ENCODE assay signal across 9 mouse cellular contexts in the genomic region with DNA sequence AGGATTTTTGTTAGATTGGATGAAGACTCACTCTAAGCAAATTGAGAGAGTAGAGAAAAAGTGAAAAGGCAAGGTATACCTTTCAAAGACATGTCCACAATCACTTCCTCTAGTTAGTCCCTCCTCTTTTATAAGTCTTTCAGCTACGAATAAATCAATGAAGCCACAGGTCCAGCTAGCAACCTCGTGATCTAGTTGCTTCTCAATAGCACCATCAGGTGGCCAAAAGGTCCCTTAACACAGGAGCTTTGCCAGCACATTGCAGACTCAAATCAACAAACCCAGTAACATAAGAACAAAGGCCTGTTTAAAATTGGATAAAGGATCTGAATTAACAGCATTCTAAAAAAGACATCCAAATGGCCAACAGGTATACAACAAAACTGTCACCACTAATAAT. TPM values are rescaled to one million over a fixed set of nuclear protein-coding genes. Genes with fewer than 3 reads are reported as not detected.
DNase-seq lines count a peak whose midpoint lies in the region; ATAC-seq lines count a peak whose summit lies in the region.
"Had no signal": no experiment of that assay in that cellular context is flagged by ENCODE, and none has a peak within 500 bp of the region (broad histone marks: within the 10 kb centered on the region; RNA-seq: fewer than 3 reads in every experiment).

No protein-coding gene starts in this region.

- ATAC-seq in hindbrain, embryonic 14.5 days (ENCODE audit: low FRiP score) = peak; percentile 24; the same call in 1 of the 2 replicates

- H3K27me3 ChIP-seq in hindbrain, embryonic 14.5 days (ENCODE audit: control insufficient read depth, insufficient read depth, low read length) = no peaks in the 10 kb centered on the region
- H3K27me3 ChIP-seq in hindbrain, embryonic 10.5 days (ENCODE audit: insufficient read depth, poor library complexity, severe bottlenecking) = no peaks in the 10 kb centered on the region

- no peaks in the 10 kb centered on the region for H3K9me3 ChIP-seq in hindbrain, embryonic 14.5 days (ENCODE audit: control insufficient read depth, low read length)
- H3K9me3 ChIP-seq in hindbrain, embryonic 10.5 days = no peaks in the 10 kb centered on the region

- intact Hi-C loops in heart, postnatal 25 days (cut with DNase I) = no loop called here

- no peak overlapping the region for H3K9ac ChIP-seq in hindbrain, embryonic 14.5 days

- H3K4me2 ChIP-seq in hindbrain, embryonic 14.5 days (replicated peaks) = no peak overlapping the region

- H3K4me1 ChIP-seq in hindbrain, embryonic 14.5 days (replicated peaks; ENCODE audit: control insufficient read depth, insufficient read depth, low read length) = no peaks in the 10 kb centered on the region
- no peaks in the 10 kb centered on the region for H3K4me1 ChIP-seq in hindbrain, embryonic 10.5 days (replicated peaks)

- 17% methylated on average over 2 of the region's 2 CpGs for whole genome bisulfite sequencing in hindbrain, embryonic 14.5 days
- 24% methylated on average over 2 of the region's 2 CpGs for WGBS in hindbrain, embryonic 10.5 days

- H3K36me3 ChIP-seq in hindbrain, embryonic 14.5 days (replicated peaks; ENCODE audit: control insufficient read depth, insufficient read depth) = no peaks in the 10 kb centered on the region
- H3K36me3 ChIP-seq in hindbrain, embryonic 10.5 days = no peaks in the 10 kb centered on the region

- peak; percentile 60 for DNase-seq in hindbrain, embryonic 14.5 days (ENCODE audit: low spot score)
- DNase-seq in hindbrain, embryonic 10.5 days (ENCODE audit: low spot score) = no peak
- peak; percentile 13 for DNase-seq in 416B (ENCODE audit: low read depth)
- DNase-seq in Muller cell, postnatal 12 days (ENCODE audit: inconsistent ontology term) = peak; percentile 1
- peak; percentile 3 for DNase-seq in induced T-regulatory cell, adult 2 months (ENCODE audit: low read depth)
- DNase-seq in frontal cortex, postnatal 10 days (ENCODE audit: low spot score in 2 of 2) = no peak
- no peak for DNase-seq in urinary bladder, adult 2 months (ENCODE audit: low spot score)
- no peak for DNase-seq in heart, postnatal 25 days (ENCODE audit: low spot score)

- no peak overlapping the region for H3K27ac ChIP-seq in hindbrain, embryonic 14.5 days
- no peak overlapping the region for H3K27ac ChIP-seq in hindbrain, embryonic 10.5 days

- H3K4me3 ChIP-seq in hindbrain, embryonic 14.5 days (replicated peaks; ENCODE audit: low read length) = no peak overlapping the region
- no peak overlapping the region for H3K4me3 ChIP-seq in hindbrain, embryonic 10.5 days

RNA-seq across cellular contexts. Expression of a gene that starts 30.0 kb away (rescaled TPM):
- not detected in 2 replicates for polyA plus RNA-seq in hindbrain, embryonic 14.5 days (2014; fragmentation: Nextera tagmentation; extraction: Ambion mirVana)
- 0.26 TPM in 1 of 2 replicates, not detected in the other for polyA plus RNA-seq in hindbrain, embryonic 10.5 days (2016; fragmentation: Nextera tagmentation; extraction: Ambion mirVana)
- polyA plus RNA-seq in urinary bladder, adult 2 months (2012; rRNA removed) = not detected in 2 replicates
- total RNA-seq in heart, postnatal 25 days (2021) = not detected
- polyA plus RNA-seq: intestine, embryonic 14.5 days had no signal

RNA-seq across cellular contexts. Expression of a gene that starts 30.4 kb away (rescaled TPM):
- 67.3 and 71.7 TPM in 2 replicates for polyA plus RNA-seq in hindbrain, embryonic 14.5 days (2014; fragmentation: Nextera tagmentation; extraction: Ambion mirVana)
- polyA plus RNA-seq in hindbrain, embryonic 10.5 days (2016; fragmentation: Nextera tagmentation; extraction: Ambion mirVana) = 35.4 and 38.4 TPM in 2 replicates
- 21.0 and 31.4 TPM in 2 replicates for polyA plus RNA-seq in urinary bladder, adult 2 months (2012; rRNA removed)
- total RNA-seq in heart, postnatal 25 days (2021) = 10 to 100 TPM; 22.7 to 26.5 TPM

Comparison
In these comparisons a context has a peak if more than half of its experiments do, and no peak if none do; other contexts are left out.
1. DNase-seq: peak in hindbrain, embryonic 14.5 days (single experiment), 416B (single experiment), Muller cell, postnatal 12 days (single experiment) and induced T-regulatory cell, adult 2 months (single experiment); none in hindbrain, embryonic 10.5 days (single experiment), frontal cortex, postnatal 10 days (0 of 2), urinary bladder, adult 2 months (single experiment) and heart, postnatal 25 days (single experiment).